Mouse (Mus musculus) lung, postnatal 0 days (tissue): ENCODE measurements around the gene Camk1d.

ENCODE experiments used
- CTCF ChIP-seq: IDR thresholded peaks from 2 replicates; pipeline ENCODE4 v1.5.1; 2016; ENCODE audit warnings: antibody characterized with exemption, mild to moderate bottlenecking
- EP300 ChIP-seq: IDR thresholded peaks from 2 replicates; pipeline ENCODE4 v1.6.1; 2016; ENCODE audit warnings: antibody characterized with exemption, mild to moderate bottlenecking, control low read depth

- no peak for TF ChIP-seq EP300
- no peak for TF ChIP-seq CTCF
Observed at GRCm38 (mm10) chr2:5746529-5746928, 32.2 kb upstream of the Camk1d start.
